Mouse (Mus musculus): Measurements from ENCODE around the gene Tnfrsf13b. TPM values are rescaled to one million over a fixed set of nuclear protein-coding genes. Genes with fewer than 3 reads are reported as not detected.
"Not testable (repeated sequence)": the region's sequence is repeated elsewhere in the genome, so short reads cannot be mapped to it uniquely, and the experiment has no call there.

Gene Tnfrsf13b
- total and polyA plus RNA-seq, 2 experiments: 0.65 to 0.91 TPM

DNA sequence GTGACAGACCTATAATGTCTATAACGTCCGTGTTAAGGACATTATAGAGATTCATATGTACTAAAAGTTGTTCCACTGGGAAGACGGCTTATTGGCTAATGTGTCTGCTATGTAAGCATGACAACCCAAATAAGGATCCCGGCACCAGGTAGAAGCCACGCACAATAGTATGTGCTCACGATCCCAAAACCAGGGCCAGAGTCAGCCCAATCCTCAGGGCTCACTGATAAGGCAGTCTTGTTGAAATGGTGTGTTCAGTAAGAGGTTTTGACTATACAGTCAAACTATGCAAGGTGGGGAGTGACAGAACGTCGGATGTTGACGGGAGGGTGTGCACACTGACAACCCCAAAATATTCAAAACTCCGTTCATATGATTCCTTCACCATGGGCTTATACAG, 38.3 kb downstream of the Tnfrsf13b start:
- no peak overlapping the region for H3K4me3 ChIP-seq (ENCODE audit: insufficient read depth, low read depth, low read length)
- 95% methylated on average over 10 of the region's 10 CpGs for WGBS
- H3K4me1 ChIP-seq (ENCODE audit: control insufficient read depth, insufficient read depth, low read length): no peaks in the 10 kb centered on the region
- H3K27me3 ChIP-seq (ENCODE audit: control insufficient read depth, insufficient read depth, low read length): no peaks in the 10 kb centered on the region
- TF ChIP-seq POLR2A (IDR thresholded peaks at IDR 0.05; ENCODE audit: extremely low read depth, insufficient read depth, low read length) (no peak), CTCF (IDR thresholded peaks at IDR 0.05; ENCODE audit: low read depth, low read length) (no peak)
- H3K9ac ChIP-seq (ENCODE audit: low read depth, low read length): no peak overlapping the region
- DNase-seq (ENCODE audit: extremely low read depth, low read depth, low spot score): no peak
- H3K27ac ChIP-seq (replicated peaks; ENCODE audit: insufficient read depth, low read depth, low read length): no peak overlapping the region
- peaks cover 25% of the 10 kb centered on the region; the same call in 1 of the 2 replicates for H3K36me3 ChIP-seq (ENCODE audit: control insufficient read depth, insufficient read depth, low read length)
- peaks cover 3% of the 10 kb centered on the region; the same call in 1 of the 2 replicates for H3K79me2 ChIP-seq (ENCODE audit: control insufficient read depth, insufficient read depth, low read length)

DNA sequence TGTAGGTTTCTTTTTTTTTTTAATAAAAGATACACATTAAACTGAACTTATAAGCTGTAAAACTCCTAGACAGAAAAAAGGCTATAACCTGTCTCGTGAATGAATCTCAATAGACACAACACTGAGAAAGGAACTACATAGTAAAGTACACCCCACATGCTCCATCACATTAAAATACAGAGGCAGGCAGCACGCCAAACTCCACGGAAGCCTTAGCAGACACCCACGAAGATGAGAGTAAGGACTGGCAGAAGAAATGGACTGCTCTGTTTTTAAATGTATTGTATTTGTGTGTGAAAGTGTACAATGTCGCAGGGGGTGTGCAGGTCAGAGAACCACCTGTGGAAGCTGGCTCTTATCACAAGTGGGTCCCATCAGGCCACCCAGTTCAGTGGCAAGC, 43.6 kb downstream of the Tnfrsf13b start:
- Histone ChIP-seq H3K79me2 (ENCODE audit: control insufficient read depth, insufficient read depth, low read length) (peaks cover 14% of the 10 kb centered on the region; the same call in 1 of the 2 replicates), H3K4me1 (ENCODE audit: control insufficient read depth, insufficient read depth, low read length) (peaks cover 4% of the 10 kb centered on the region; the same call in 1 of the 2 replicates), H3K27ac (replicated peaks; ENCODE audit: insufficient read depth, low read depth, low read length) (no peak overlapping the region), H3K36me3 (ENCODE audit: control insufficient read depth, insufficient read depth, low read length) (peaks cover 8% of the 10 kb centered on the region; the same call in 1 of the 2 replicates), H3K4me3 (ENCODE audit: insufficient read depth, low read depth, low read length) (no peak overlapping the region), H3K27me3 (ENCODE audit: control insufficient read depth, insufficient read depth, low read length) (no peaks in the 10 kb centered on the region), H3K9ac (ENCODE audit: low read depth, low read length) (no peak overlapping the region)
- 82% methylated on average over 5 of the region's 5 CpGs for WGBS
- TF ChIP-seq CTCF (IDR thresholded peaks at IDR 0.05; ENCODE audit: low read depth, low read length) (no peak), POLR2A (IDR thresholded peaks at IDR 0.05; ENCODE audit: extremely low read depth, insufficient read depth, low read length) (no peak)
- no peak for DNase-seq (ENCODE audit: extremely low read depth, low read depth, low spot score)

DNA sequence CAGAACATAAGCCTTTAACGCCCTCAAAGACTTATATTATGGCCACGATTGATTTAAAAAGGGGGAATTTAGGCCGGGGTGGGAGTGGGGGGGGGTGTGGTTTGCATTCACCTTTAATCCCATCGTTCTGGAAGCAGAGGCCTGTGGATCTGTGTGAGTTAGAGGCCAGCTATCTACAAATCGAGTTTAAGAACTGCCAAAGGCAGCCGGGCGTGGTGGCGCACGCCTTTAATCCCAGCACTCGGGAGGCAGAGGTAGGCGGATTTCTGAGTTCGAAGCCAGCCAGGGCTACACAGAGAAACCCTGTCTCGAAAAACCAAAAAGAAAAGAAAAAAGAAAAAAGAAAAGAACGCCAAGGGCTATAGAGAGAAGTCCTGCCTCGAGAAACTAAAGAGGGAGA, 46.9 kb downstream of the Tnfrsf13b start:
- not testable (repeated sequence) for DNase-seq (ENCODE audit: extremely low read depth, low read depth, low spot score); H3K36me3 ChIP-seq (ENCODE audit: control insufficient read depth, insufficient read depth, low read length); H3K27ac ChIP-seq (replicated peaks; ENCODE audit: insufficient read depth, low read depth, low read length); H3K4me1 ChIP-seq (ENCODE audit: control insufficient read depth, insufficient read depth, low read length); H3K27me3 ChIP-seq (ENCODE audit: control insufficient read depth, insufficient read depth, low read length); H3K9ac ChIP-seq (ENCODE audit: low read depth, low read length); H3K4me3 ChIP-seq (ENCODE audit: insufficient read depth, low read depth, low read length)
- WGBS: 63% methylated on average over 15 of the region's 15 CpGs
- H3K79me2 ChIP-seq (ENCODE audit: control insufficient read depth, insufficient read depth, low read length): peaks cover 14% of the 10 kb centered on the region; the same call in 1 of the 2 replicates

DNA sequence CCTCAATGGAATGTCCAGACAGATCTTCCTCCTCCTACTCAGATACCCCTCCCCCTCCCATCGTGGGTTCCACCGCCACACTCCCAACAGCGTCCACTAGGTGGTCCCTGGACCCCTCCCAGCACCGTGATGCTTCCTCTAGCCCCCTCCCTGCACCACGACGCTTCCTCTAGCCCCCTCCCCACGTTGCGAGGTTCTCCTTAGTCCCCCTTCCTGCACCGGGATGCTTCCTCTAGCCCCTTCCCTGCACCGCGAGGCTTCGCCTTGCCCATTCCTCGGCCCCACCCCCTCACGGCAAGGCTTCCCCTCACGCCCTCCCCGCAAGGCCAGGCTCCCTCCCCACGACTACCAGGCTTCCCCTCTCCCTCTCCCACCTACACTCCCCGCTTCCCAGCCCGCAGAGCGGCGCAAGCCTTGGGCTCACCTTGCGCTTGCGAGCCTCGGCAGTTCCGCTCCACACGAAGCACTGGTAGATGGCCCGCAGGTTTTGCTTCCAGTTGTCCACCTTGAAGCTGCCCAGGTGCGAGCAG, 47.8 kb downstream of the Tnfrsf13b start:
- H3K9ac ChIP-seq (ENCODE audit: low read depth, low read length): peak overlapping the region; percentile 88
- DNase-seq (ENCODE audit: extremely low read depth, low read depth, low spot score): no peak
- under 1% methylated on average over 28 of the region's 28 CpGs for WGBS

DNA sequence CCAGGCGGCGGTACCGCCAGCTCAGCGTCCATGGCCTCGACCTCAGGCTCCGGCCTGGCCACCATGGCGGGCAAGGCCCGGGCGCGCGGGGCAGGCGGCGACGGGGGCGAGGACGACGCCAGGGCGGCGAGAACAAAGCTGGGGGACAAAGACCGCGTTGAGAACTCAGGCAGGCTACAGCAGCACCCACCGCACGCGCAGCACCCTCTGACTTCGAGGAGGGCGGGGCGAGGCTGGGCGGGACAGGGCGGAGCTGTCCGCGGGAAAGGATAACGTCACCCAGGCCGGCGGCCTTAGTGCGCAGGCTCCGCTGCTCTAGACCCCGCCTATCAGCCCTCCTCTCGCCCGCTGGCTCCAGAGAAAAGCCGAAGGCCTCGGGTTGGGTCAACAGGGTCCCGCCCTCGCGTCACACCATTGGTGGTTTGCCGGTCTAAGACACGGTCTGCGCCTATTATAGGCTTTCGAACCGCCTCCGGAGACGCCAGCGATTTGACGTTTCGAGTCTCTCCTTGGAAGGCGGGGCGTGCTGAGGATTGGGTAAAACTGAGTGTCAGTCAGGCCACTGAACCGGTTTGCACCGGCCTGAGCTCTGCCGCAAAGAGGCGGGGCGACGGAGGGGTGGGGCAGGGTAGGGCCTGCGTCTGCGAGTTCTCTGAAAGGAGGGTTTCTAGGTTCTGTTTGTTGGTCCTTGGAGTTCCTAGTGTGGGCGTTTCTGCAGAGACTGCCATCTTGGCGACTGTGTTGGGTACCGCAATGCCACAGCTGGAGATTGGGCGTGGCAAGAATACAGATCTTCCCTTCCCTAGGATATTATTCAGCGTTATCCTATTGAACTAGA, 48.5 kb downstream of the Tnfrsf13b start, which contains the start of gene Usp22:
TSS of gene Usp22 (minus strand) at position 235 of the 838 bp plus-strand sequence.
- no peak for TF ChIP-seq CTCF (IDR thresholded peaks at IDR 0.05; ENCODE audit: low read depth, low read length)
- TF ChIP-seq POLR2A (IDR thresholded peaks at IDR 0.05; ENCODE audit: extremely low read depth, insufficient read depth, low read length): peak; percentile 68
- H3K4me3 ChIP-seq (ENCODE audit: insufficient read depth, low read depth, low read length): peak within 1 kb of the TSS; percentile 79
- WGBS: under 1% methylated on average over 69 of the region's 69 CpGs
- DNase-seq (ENCODE audit: extremely low read depth, low read depth, low spot score): peak; percentile 98
- H3K9ac ChIP-seq (ENCODE audit: low read depth, low read length): peak within 1 kb of the TSS; percentile 88
- H3K36me3 ChIP-seq (ENCODE audit: control insufficient read depth, insufficient read depth, low read length): no peaks in the 10 kb centered on the region
- H3K79me2 ChIP-seq (ENCODE audit: control insufficient read depth, insufficient read depth, low read length): peaks cover 11% of the 10 kb centered on the region; the same call in 1 of the 2 replicates
- H3K4me1 ChIP-seq (ENCODE audit: control insufficient read depth, insufficient read depth, low read length): peaks cover 4% of the 10 kb centered on the region; the same call in 1 of the 2 replicates
- no peaks in the 10 kb centered on the region for H3K27me3 ChIP-seq (ENCODE audit: control insufficient read depth, insufficient read depth, low read length)
- H3K27ac ChIP-seq (replicated peaks; ENCODE audit: insufficient read depth, low read depth, low read length): peak within 1 kb of the TSS; percentile 60

More for the DNA sequence above, 47.8 kb downstream of the Tnfrsf13b start:
- Histone ChIP-seq H3K27ac (replicated peaks; ENCODE audit: insufficient read depth, low read depth, low read length) (peak overlapping the region; percentile 60), H3K4me1 (ENCODE audit: control insufficient read depth, insufficient read depth, low read length) (peaks cover 4% of the 10 kb centered on the region; the same call in 1 of the 2 replicates), H3K4me3 (ENCODE audit: insufficient read depth, low read depth, low read length) (peak overlapping the region; percentile 79), H3K36me3 (ENCODE audit: control insufficient read depth, insufficient read depth, low read length) (no peaks in the 10 kb centered on the region), H3K79me2 (ENCODE audit: control insufficient read depth, insufficient read depth, low read length) (peaks cover 14% of the 10 kb centered on the region; the same call in 1 of the 2 replicates), H3K27me3 (ENCODE audit: control insufficient read depth, insufficient read depth, low read length) (no peaks in the 10 kb centered on the region)
- TF ChIP-seq CTCF (IDR thresholded peaks at IDR 0.05; ENCODE audit: low read depth, low read length) (peak; percentile 48), POLR2A (IDR thresholded peaks at IDR 0.05; ENCODE audit: extremely low read depth, insufficient read depth, low read length) (no peak)

Data from liver, adult 2 months (tissue).